In genomic region chr1:89305171-89305570, GRCm38 (mm10) we compare ENCODE assay signal across 24 mouse cellular contexts.
DNase-seq lines count a peak whose midpoint lies in the region; ATAC-seq and TF ChIP-seq lines count a peak whose summit lies in the region.
"Had no signal": no experiment of that assay in that cellular context is flagged by ENCODE, and none has a peak within 500 bp of the region (broad histone marks: within the 10 kb centered on the region; RNA-seq: fewer than 3 reads in every experiment).

No protein-coding gene starts in this region.

- TF ChIP-seq CTCF in lung, postnatal 0 days (IDR thresholded peaks at IDR 0.05), result no peak

- no peaks in the 10 kb centered on the region for H3K27me3 ChIP-seq in intestine, embryonic 14.5 days (replicated peaks; ENCODE audit: control insufficient read depth, insufficient read depth, low read length)
- H3K27me3 ChIP-seq in intestine, embryonic 15.5 days (replicated peaks), result no peaks in the 10 kb centered on the region
- H3K27me3 ChIP-seq in lung, postnatal 0 days (replicated peaks; ENCODE audit: insufficient read depth, low read length), result no peaks in the 10 kb centered on the region
- H3K27me3 ChIP-seq in stomach, embryonic 16.5 days (ENCODE audit: control insufficient read depth, insufficient read depth, low read length), result no peaks in the 10 kb centered on the region
- H3K27me3 ChIP-seq: hindbrain, embryonic 12.5 days; midbrain, embryonic 12.5 days; neural tube, embryonic 13.5 days; stomach, embryonic 15.5 days had no signal

- WGBS in intestine, embryonic 14.5 days, result 72% methylated on average over 7 of the region's 7 CpGs
- 63% methylated on average over 7 of the region's 7 CpGs for WGBS in intestine, embryonic 15.5 days
- 57% methylated on average over 7 of the region's 7 CpGs for WGBS in lung, postnatal 0 days
- 55% methylated on average over 7 of the region's 7 CpGs for WGBS in stomach, embryonic 16.5 days

- DNase-seq in intestine, embryonic 14.5 days (ENCODE audit: low spot score), result peak; percentile 7
- DNase-seq in fibroblast of lung, adult 2 months (ENCODE audit: low read depth), result peak; percentile 8
- peak; percentile 85 for DNase-seq in lung, postnatal 0 days (ENCODE audit: low spot score)
- no peak for DNase-seq in cerebellum, adult 11-12 months
- no peak for DNase-seq in spleen, postnatal 36 days (ENCODE audit: low spot score in 2 of 2)
- DNase-seq: adrenal gland, postnatal 25 days; B cell, adult 2 months; cerebellum, adult 18-20 months; cerebellum, postnatal 10 days; kidney, postnatal 25 days; left cerebral cortex, postnatal 4 days; liver, postnatal 0 days; thymus, adult 18-20 months; thymus, postnatal 25 days had no signal

- H3K4me3 ChIP-seq in intestine, embryonic 14.5 days (ENCODE audit: low read depth, low read length), result no peak overlapping the region
- H3K4me3 ChIP-seq in intestine, embryonic 15.5 days (replicated peaks), result no peak overlapping the region
- no peak overlapping the region for H3K4me3 ChIP-seq in lung, postnatal 0 days (ENCODE audit: low read depth, low read length)
- no peak overlapping the region for H3K4me3 ChIP-seq in stomach, embryonic 16.5 days (replicated peaks; ENCODE audit: low read length)
- H3K4me3 ChIP-seq: hindbrain, embryonic 12.5 days; liver, embryonic 12.5 days; midbrain, embryonic 12.5 days; neural tube, embryonic 13.5 days; stomach, embryonic 15.5 days had no signal

- no peak overlapping the region for H3K27ac ChIP-seq in intestine, embryonic 14.5 days (ENCODE audit: low read depth)
- no peak overlapping the region for H3K27ac ChIP-seq in intestine, embryonic 15.5 days
- H3K27ac ChIP-seq in lung, postnatal 0 days (ENCODE audit: low read length), result peak overlapping the region; percentile 75; the same call in 1 of the 2 replicates
- peak overlapping the region; percentile 43; the same call in 1 of the 2 replicates for H3K27ac ChIP-seq in stomach, embryonic 16.5 days (ENCODE audit: low read length)
- H3K27ac ChIP-seq: hindbrain, embryonic 12.5 days; hindbrain, postnatal 0 days; liver, embryonic 12.5 days; midbrain, embryonic 12.5 days; neural tube, embryonic 13.5 days had no signal

- no peak overlapping the region for H3K4me2 ChIP-seq in intestine, embryonic 14.5 days (ENCODE audit: low read length)
- no peak overlapping the region for H3K4me2 ChIP-seq in intestine, embryonic 15.5 days (replicated peaks)
- H3K4me2 ChIP-seq in lung, postnatal 0 days (replicated peaks; ENCODE audit: low read depth, low read length), result no peak overlapping the region
- H3K4me2 ChIP-seq in stomach, embryonic 16.5 days (ENCODE audit: low read depth, low read length), result no peak overlapping the region
- H3K4me2 ChIP-seq: hindbrain, embryonic 12.5 days; liver, embryonic 12.5 days; midbrain, embryonic 12.5 days; neural tube, embryonic 13.5 days; stomach, embryonic 15.5 days had no signal

- no peak overlapping the region for H3K9ac ChIP-seq in intestine, embryonic 14.5 days (ENCODE audit: low read length)
- no peak overlapping the region for H3K9ac ChIP-seq in intestine, embryonic 15.5 days
- no peak overlapping the region for H3K9ac ChIP-seq in lung, postnatal 0 days (replicated peaks; ENCODE audit: low read depth)
- no peak overlapping the region for H3K9ac ChIP-seq in stomach, embryonic 16.5 days (ENCODE audit: low read length)
- H3K9ac ChIP-seq: hindbrain, embryonic 12.5 days; liver, embryonic 12.5 days; liver, postnatal 0 days; midbrain, embryonic 12.5 days; neural tube, embryonic 13.5 days; stomach, embryonic 15.5 days had no signal

- TF ChIP-seq EP300 in lung, postnatal 0 days (IDR thresholded peaks at IDR 0.05), result peak; percentile 98

- no peaks in the 10 kb centered on the region for H3K4me1 ChIP-seq in intestine, embryonic 14.5 days (replicated peaks; ENCODE audit: control insufficient read depth, insufficient read depth, low read length)
- H3K4me1 ChIP-seq in intestine, embryonic 15.5 days (replicated peaks), result peaks cover 7% of the 10 kb centered on the region
- peaks cover 3% of the 10 kb centered on the region; the same call in 1 of the 2 replicates for H3K4me1 ChIP-seq in lung, postnatal 0 days (ENCODE audit: insufficient read depth, low read depth, low read length)
- H3K4me1 ChIP-seq in stomach, embryonic 16.5 days (ENCODE audit: control insufficient read depth, insufficient read depth, low read length), result no peaks in the 10 kb centered on the region
- H3K4me1 ChIP-seq: liver, embryonic 12.5 days had no signal

- ATAC-seq in intestine, embryonic 14.5 days (replicated peaks; ENCODE audit: low FRiP score, low TSS enrichment, low read depth), result no peak
- ATAC-seq in intestine, embryonic 15.5 days, result no peak
- ATAC-seq in lung, postnatal 0 days, result peak; percentile 74
- ATAC-seq in stomach, embryonic 16.5 days (ENCODE audit: insufficient read depth, low FRiP score), result no peak
- ATAC-seq: forebrain, embryonic 16.5 days; hindbrain, postnatal 0 days; intestine, postnatal 0 days; liver, embryonic 12.5 days; liver, postnatal 0 days had no signal

- H3K9me3 ChIP-seq in intestine, embryonic 14.5 days (ENCODE audit: control insufficient read depth, low read length), result no peaks in the 10 kb centered on the region
- no peaks in the 10 kb centered on the region; the same call in 1 of the 2 replicates for H3K9me3 ChIP-seq in intestine, embryonic 15.5 days
- H3K9me3 ChIP-seq in lung, postnatal 0 days (ENCODE audit: low read length), result no peaks in the 10 kb centered on the region
- peaks cover 3% of the 10 kb centered on the region; the same call in 1 of the 2 replicates for H3K9me3 ChIP-seq in stomach, embryonic 16.5 days (replicated peaks; ENCODE audit: control insufficient read depth, low read length)
- H3K9me3 ChIP-seq: hindbrain, embryonic 12.5 days; neural tube, embryonic 13.5 days; stomach, embryonic 15.5 days had no signal

- H3K36me3 ChIP-seq in intestine, embryonic 14.5 days (ENCODE audit: control insufficient read depth, insufficient read depth, low read length), result no peaks in the 10 kb centered on the region
- H3K36me3 ChIP-seq in intestine, embryonic 15.5 days, result no peaks in the 10 kb centered on the region
- H3K36me3 ChIP-seq in lung, postnatal 0 days (ENCODE audit: insufficient read depth, low read length), result no peaks in the 10 kb centered on the region
- no peaks in the 10 kb centered on the region for H3K36me3 ChIP-seq in stomach, embryonic 16.5 days (ENCODE audit: control insufficient read depth, insufficient read depth, low read length)
- H3K36me3 ChIP-seq: hindbrain, embryonic 12.5 days; liver, embryonic 12.5 days; midbrain, embryonic 12.5 days; neural tube, embryonic 13.5 days; stomach, embryonic 15.5 days had no signal

Comparison
In these comparisons a context has a peak if more than half of its experiments do, and no peak if none do; other contexts are left out.
1. DNase-seq: peak in intestine, embryonic 14.5 days (single experiment), fibroblast of lung, adult 2 months (single experiment) and lung, postnatal 0 days (single experiment); none in cerebellum, adult 11-12 months (single experiment) and spleen, postnatal 36 days (0 of 2).
2. H3K27ac ChIP-seq: peak in lung, postnatal 0 days (single experiment) and stomach, embryonic 16.5 days (single experiment); none in intestine, embryonic 14.5 days (single experiment) and intestine, embryonic 15.5 days (single experiment).